Mouse (Mus musculus) erythroblast, embryonic 14.5 days (primary cell): Measurements from ENCODE around the gene Slc37a2.

Experiments
- GATA1 ChIP-seq: IDR thresholded peaks from 2 replicates; pipeline ENCODE4 v1.6.1; 2012; ENCODE audit warnings: low read length, inconsistent platforms, mixed read lengths
- TAL1 ChIP-seq: IDR thresholded peaks from 3 replicates; pipeline ENCODE4 v1.6.1; 2012; ENCODE audit warnings: low read length, inconsistent platforms, mixed read lengths

GRCm38 (mm10) chr9:37181596-37181995 is 73.9 kb downstream of the Slc37a2 start:
- TF ChIP-seq GATA1 (no peak), TAL1 (no peak)
